Mouse (Mus musculus) CH12.LX (cell line): ENCODE results near the gene Olfr211. TPM values are rescaled to one million over a fixed set of nuclear protein-coding genes. Genes with fewer than 3 reads are reported as not detected.
A peak's percentile ranks its signal among the peaks of the same experiment; 100 is the strongest.

ENCODE experiments used
- DNase-seq: peaks from one replicate; pipeline ENCODE4 v3.0.0-alpha.2; 2013; ENCODE audit errors: extremely low read depth
- H3K27ac ChIP-seq: 2 replicates; pipeline ENCODE4 v1.5.1; 2012; ENCODE audit warnings: low read depth, mild to moderate bottlenecking, control low read depth, moderate library complexity; ENCODE audit not compliant: insufficient read depth
- H3K27me3 ChIP-seq: replicated peaks from 2 replicates; pipeline ENCODE3; 2012; ENCODE audit warnings: inconsistent platforms
- H3K36me3 ChIP-seq, 2 experiments: replicated peaks in 1 of 2; 2 replicates each; pipeline versions ENCODE3 to v1.6.1; 2012; ENCODE audit warnings: inconsistent platforms in 1 of 2, low read length in 1 of 2, mild to moderate bottlenecking in 1 of 2, mixed read lengths in 1 of 2, moderate library complexity in 1 of 2; ENCODE audit not compliant: control insufficient read depth in 1 of 2, insufficient read depth in 1 of 2
- H3K4me1 ChIP-seq, 2 experiments: 2 replicates each; pipeline ENCODE4 v1.6.1; 2012; ENCODE audit warnings: inconsistent platforms in 1 of 2, moderate library complexity in 1 of 2; ENCODE audit not compliant: insufficient read depth in 2 of 2, control insufficient read depth in 1 of 2
- H3K4me2 ChIP-seq: 2 replicates; pipeline ENCODE4 v1.6.1; 2012; ENCODE audit warnings: low read depth, mild to moderate bottlenecking, control low read depth; ENCODE audit not compliant: poor library complexity, insufficient read depth, severe bottlenecking
- H3K4me3 ChIP-seq, 3 experiments: fragments of 150-350 bp in 1 of 3; sonication (generic) in 1 of 3; replicated peaks in 1 of 3; 2 replicates each; pipeline versions ENCODE3 to v1.5.1; 2011 to 2012; ENCODE audit warnings: low read depth in 2 of 3, low read length in 2 of 3, mild to moderate bottlenecking in 2 of 3, moderate library complexity in 2 of 3, control low read depth in 1 of 3, improper control_type of control experiment in 1 of 3, inconsistent platforms in 1 of 3, mixed read lengths in 1 of 3; ENCODE audit not compliant: poor library complexity in 1 of 3
- H3K79me2 ChIP-seq: replicated peaks from 2 replicates; pipeline ENCODE4 v1.6.1; 2012; ENCODE audit warnings: mild to moderate bottlenecking, moderate library complexity; ENCODE audit not compliant: control insufficient read depth, poor library complexity, insufficient read depth, severe bottlenecking; ENCODE audit errors: extremely low read depth
- H3K9ac ChIP-seq: 2 replicates; pipeline ENCODE4 v1.6.1; 2012; ENCODE audit warnings: low read depth, mild to moderate bottlenecking, control low read depth, moderate library complexity; ENCODE audit not compliant: insufficient read depth
- H3K9me3 ChIP-seq: replicated peaks from 2 replicates; pipeline ENCODE3; 2012; ENCODE audit warnings: low read length, inconsistent platforms, mixed read lengths
- CTCF ChIP-seq, 2 experiments: IDR thresholded peaks in 1 of 2; conservative IDR thresholded peaks in 1 of 2; 2 replicates each; pipeline ENCODE4 v1.5.1; 2011 to 2012; ENCODE audit warnings: low read depth in 2 of 2, low read length in 2 of 2, improper control_type of control experiment in 1 of 2, inconsistent platforms in 1 of 2, mild to moderate bottlenecking in 1 of 2, moderate library complexity in 1 of 2
- HCFC1 ChIP-seq: IDR thresholded peaks from 2 replicates; pipeline ENCODE4 v1.6.1; 2012; ENCODE audit warnings: low read depth, mild to moderate bottlenecking, inconsistent platforms, low read length, improper control_type of control experiment
- IRF4 ChIP-seq: IDR thresholded peaks from 2 replicates; pipeline ENCODE4 v1.6.1; 2014; ENCODE audit warnings: low read depth, mild to moderate bottlenecking, inconsistent platforms, low read length, improper control_type of control experiment
- MYC ChIP-seq: IDR thresholded peaks from 2 replicates; pipeline ENCODE4 v1.6.1; 2011; ENCODE audit warnings: low read depth, mild to moderate bottlenecking, improper control_type of control experiment, low read length
- RAD21 ChIP-seq: IDR thresholded peaks from 2 replicates; pipeline ENCODE4 v1.6.1; 2011; ENCODE audit warnings: low read depth, mild to moderate bottlenecking, low read length, improper control_type of control experiment, moderate library complexity
- SIN3A ChIP-seq: IDR thresholded peaks from 2 replicates; pipeline ENCODE4 v1.6.1; 2012; ENCODE audit warnings: low read length, improper control_type of control experiment, inconsistent platforms
- SMC3 ChIP-seq: IDR thresholded peaks from 2 replicates; pipeline ENCODE4 v1.6.1; 2011; ENCODE audit warnings: low read depth, low read length, improper control_type of control experiment
- ZKSCAN1 ChIP-seq: IDR thresholded peaks from 2 replicates; pipeline ENCODE4 v1.6.1; 2012; ENCODE audit warnings: low read depth, inconsistent platforms, low read length, improper control_type of control experiment, borderline replicate concordance
- ZNF384 ChIP-seq: IDR thresholded peaks from 2 replicates; pipeline ENCODE4 v1.6.1; 2012; ENCODE audit warnings: low read depth, low read length, improper control_type of control experiment, inconsistent platforms
- dilution Hi-C: fragments of 300-500 bp; cut with MboI; formaldehyde crosslinking; loops from 2 replicates; pipeline ENCODE4 v1.14.3; 2020; ENCODE audit warnings: low sequenced_read_pairs; ENCODE audit not compliant: extremely low pct_unique_long_range_greater_than_20kb, extremely low pct_ligation_motif_present
- in situ Hi-C: fragments of 300-500 bp; cut with MboI; formaldehyde crosslinking; loops from 3 replicates; pipeline ENCODE4 v1.14.3; 2019; ENCODE audit warnings: low sequenced_read_pairs, low pct_ligation_motif_present, low pct_unique_long_range_greater_than_20kb, mixed read lengths
- polyA plus RNA-seq: library from polyadenylated mRNA; unstranded; fragments of >175 nt; gene quantifications from 2 replicates; pipeline ENCODE4 v1.2.1, GENCODE M21; 2012; ENCODE audit warnings: low read depth; ENCODE audit not compliant: insufficient read length
- total RNA-seq, 2 experiments: library from RNA; depleted of rRNA; stranded (reverse); fragments of 300-350 nt in 1 of 2; fragments of >200 nt in 1 of 2; gene quantifications; 2 replicates each; pipeline ENCODE4 v1.2.3; 2012 to 2014

Gene Olfr211
- total and polyA plus RNA-seq, 3 experiments, result not detected

DNA sequence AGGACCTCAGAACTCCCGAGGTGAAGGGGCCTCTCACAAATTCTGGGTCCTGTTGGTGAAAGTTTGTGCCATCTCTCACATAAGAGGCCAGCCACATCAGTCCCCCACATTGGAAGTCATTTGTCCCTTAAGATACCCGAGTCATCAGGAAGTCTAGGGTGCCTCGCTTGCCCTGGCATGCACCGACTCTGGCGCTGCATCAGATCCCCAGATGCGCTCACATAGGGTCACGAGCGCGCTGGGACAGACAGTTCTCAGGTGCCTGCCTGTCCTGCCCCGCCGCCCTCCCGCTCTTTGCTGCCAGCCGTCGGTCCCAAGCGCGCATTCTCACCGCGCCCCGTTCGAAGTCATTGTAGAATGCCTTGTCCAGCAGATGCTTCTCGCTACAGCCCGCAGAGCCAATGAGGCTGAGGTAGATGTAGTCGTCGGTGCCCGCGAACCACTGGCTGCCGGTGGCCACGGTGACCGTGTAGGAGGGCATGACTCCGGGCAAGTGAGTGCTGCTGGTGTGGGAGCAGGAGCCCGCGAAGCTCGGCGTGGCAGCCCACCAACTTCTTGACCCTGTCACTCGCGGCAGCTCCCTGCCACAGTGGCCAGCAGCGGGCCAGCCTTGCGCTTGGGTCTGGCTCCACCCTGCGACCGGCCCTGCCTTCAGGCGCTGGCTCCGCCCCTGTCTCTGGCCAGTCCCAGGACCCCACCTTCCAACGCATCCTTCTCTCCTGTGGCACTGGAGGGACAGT, 28.2 kb upstream of the Olfr211 start, which contains the start of gene Alox5:
Alox5 (minus strand) TSS at position 635 of the 740 bp plus-strand sequence.
- Histone ChIP-seq H3K4me3 (no peak within 1 kb of the TSS), H3K79me2 (no peaks in the 10 kb centered on the region), H3K27ac (no peak within 1 kb of the TSS), H3K27me3 (no peaks in the 10 kb centered on the region), H3K9me3 (peaks cover 5% of the 10 kb centered on the region), H3K36me3 (no peaks in the 10 kb centered on the region), H3K4me2 (no peak within 1 kb of the TSS), H3K4me1 (peaks cover 24 to 48% of the 10 kb centered on the region in 2 experiments; a peak in 3 of 4 replicates), H3K9ac (no peak within 1 kb of the TSS)
- dilution Hi-C loops (no loop called here), in situ Hi-C loops (no loop called here)
- no peak for DNase-seq
- no peak for TF ChIP-seq ZKSCAN1
- no peak for TF ChIP-seq IRF4
- no peak for TF ChIP-seq SIN3A

- H3K4me3 ChIP-seq, result no peak overlapping the region
- dilution Hi-C loops (no loop called here), in situ Hi-C loops (no loop called here)
- no peaks in the 10 kb centered on the region for H3K79me2 ChIP-seq
- H3K36me3 ChIP-seq, result no peaks in the 10 kb centered on the region
- TF ChIP-seq HCFC1, result no peak
- peak; percentile 65 for TF ChIP-seq CTCF (conservative IDR thresholded peaks at IDR 0.05 in 1 of 2, IDR thresholded peaks at IDR 0.05 in 1 of 2; ENCODE audit: low read depth in 2 of 2, low read length in 2 of 2)
- TF ChIP-seq ZNF384, result no peak
- peak; percentile 46 for TF ChIP-seq RAD21
- peak; percentile 63 for TF ChIP-seq SMC3
- H3K4me2 ChIP-seq, result no peak overlapping the region
- H3K27ac ChIP-seq, result no peak overlapping the region
- DNase-seq, result peak; percentile 38
- H3K4me1 ChIP-seq, result peaks cover 3 to 8% of the 10 kb centered on the region in 2 experiments; a peak in 2 of 4 replicates
- H3K9ac ChIP-seq, result no peak overlapping the region
- H3K27me3 ChIP-seq, result no peaks in the 10 kb centered on the region
- H3K9me3 ChIP-seq, result no peaks in the 10 kb centered on the region
Measured at GRCm38 (mm10) chr6:116468081-116468480, 20.8 kb upstream of the Olfr211 start.

DNA sequence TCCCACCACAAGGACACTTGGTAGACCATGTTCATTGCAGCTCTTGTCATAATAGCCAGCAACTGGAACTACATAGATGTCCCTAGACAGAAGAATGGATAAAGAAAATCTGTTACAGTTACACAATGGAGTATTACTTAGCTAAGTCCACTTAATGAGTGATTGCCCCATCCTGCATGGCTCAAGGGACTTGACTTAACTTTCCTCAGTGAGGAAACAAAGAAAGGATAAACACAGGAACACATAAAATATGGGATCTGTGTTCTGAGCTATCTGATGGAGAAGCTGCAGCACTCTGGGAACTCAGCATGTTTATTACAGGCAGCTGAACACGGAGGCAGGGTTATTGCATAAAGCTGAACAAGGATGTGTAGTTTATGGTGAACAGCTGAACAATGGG, 3.8 kb upstream of the Olfr211 start:
- Histone ChIP-seq H3K27ac (no peak overlapping the region), H3K4me3 (no peak overlapping the region), H3K4me2 (no peak overlapping the region), H3K4me1 (peaks cover 4 to 9% of the 10 kb centered on the region in 2 experiments; a peak in 3 of 4 replicates), H3K79me2 (no peaks in the 10 kb centered on the region), H3K27me3 (no peaks in the 10 kb centered on the region), H3K9me3 (no peaks in the 10 kb centered on the region), H3K36me3 (no peaks in the 10 kb centered on the region), H3K9ac (no peak overlapping the region)
- dilution Hi-C loops, result no loop called here
- TF ChIP-seq RAD21 (no peak), MYC (no peak)
- in situ Hi-C loops, result no loop called here
- no peak for DNase-seq
